Mouse (Mus musculus) bone marrow macrophage, adult 2 months (primary cell): ENCODE data around the gene Spock1.

Experiments
- CTCF ChIP-seq: IDR thresholded peaks from 2 replicates; pipeline ENCODE4 v1.5.1; 2012; ENCODE audit warnings: low read depth, mild to moderate bottlenecking, low read length, moderate library complexity
- POLR2A ChIP-seq: IDR thresholded peaks from 2 replicates; pipeline ENCODE4 v1.6.1; 2012; ENCODE audit warnings: mild to moderate bottlenecking, low read depth, low read length, borderline replicate concordance

GRCm38 (mm10) chr13:57750831-57751230 is 157.3 kb downstream of the Spock1 start:
- TF ChIP-seq POLR2A (no peak), CTCF (no peak)
